Mouse (Mus musculus) layer of hippocampus, adult 2 months (tissue): ENCODE measurements at regions not wholly inside any gene's neighbourhood (a gene's known extent, or its start where the extent isn't known, plus 50 kb on each side); places are given as distances from the start of the nearest gene placed in this dataset.

Source experiments
- DNase-seq, 2 experiments: peaks; one replicate each; pipeline ENCODE4 v3.0.0; 2022; ENCODE audit warnings: low spot score in 2 of 2
- H3K27ac ChIP-seq: fragments of 200-600 bp; 2 replicates; pipeline ENCODE4 v1.8.1; 2022
- H3K4me3 ChIP-seq: fragments of 200-600 bp; 2 replicates; pipeline ENCODE4 v1.8.1; 2022; ENCODE audit warnings: mild to moderate bottlenecking
- CTCF ChIP-seq: fragments of 200-600 bp; conservative IDR thresholded peaks from 2 replicates; pipeline ENCODE4 v1.8.1; 2022; ENCODE audit warnings: antibody characterized with exemption, mild to moderate bottlenecking, moderate library complexity

DNA sequence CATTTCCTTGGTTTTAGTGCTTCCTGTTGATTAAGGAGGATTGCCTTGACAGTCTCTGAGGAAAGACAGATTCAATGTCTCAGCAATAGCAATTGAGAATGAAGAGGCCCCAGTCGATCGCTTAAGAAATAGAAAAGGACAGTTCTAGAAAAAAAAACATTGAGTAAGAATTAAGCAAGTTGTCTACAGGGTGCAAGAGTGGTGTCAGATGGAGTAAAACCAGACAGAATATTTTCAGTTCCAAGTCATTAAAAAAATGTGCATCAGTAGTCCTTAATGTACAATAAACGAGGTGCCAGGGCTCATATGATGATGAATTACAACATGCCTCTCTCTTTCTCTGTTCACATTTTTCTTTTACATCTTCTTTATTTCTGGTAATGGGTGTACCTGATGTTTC, 248.5 kb upstream of the Cdh11 start:
- Histone ChIP-seq H3K27ac (no peak overlapping the region), H3K4me3 (no peak overlapping the region)
- no peak for DNase-seq
- no peak for TF ChIP-seq CTCF

DNA sequence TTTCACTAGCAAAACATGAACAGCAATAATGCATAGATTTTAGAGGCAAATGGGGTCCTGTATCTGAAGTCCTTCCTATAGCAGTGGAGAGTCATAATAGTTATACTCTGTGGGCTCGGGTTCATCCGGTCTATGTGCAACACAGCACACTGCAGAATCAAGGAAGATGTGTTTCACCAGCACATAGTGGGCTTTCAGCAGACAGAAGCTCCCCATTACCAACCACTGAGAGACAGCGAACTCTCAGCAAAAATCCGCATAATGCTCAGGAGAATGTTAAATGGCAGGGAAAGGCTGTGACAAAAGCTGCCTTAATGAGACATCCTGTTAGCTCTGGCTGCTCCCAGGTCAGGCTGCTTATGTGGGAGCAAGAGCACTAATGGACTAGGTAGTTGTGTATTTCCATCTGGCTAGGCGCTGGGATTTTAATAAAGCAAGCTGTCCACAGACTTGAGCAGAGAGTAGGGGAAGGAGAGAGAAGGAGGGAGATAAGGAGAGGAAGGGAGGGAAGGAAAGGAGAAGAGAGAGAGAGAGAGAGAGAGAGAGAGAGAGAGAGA, 286.7 kb upstream of the Cdh11 start:
- no peak for TF ChIP-seq CTCF
- no peak for DNase-seq
- Histone ChIP-seq H3K4me3 (no peak overlapping the region), H3K27ac (no peak overlapping the region)

DNA sequence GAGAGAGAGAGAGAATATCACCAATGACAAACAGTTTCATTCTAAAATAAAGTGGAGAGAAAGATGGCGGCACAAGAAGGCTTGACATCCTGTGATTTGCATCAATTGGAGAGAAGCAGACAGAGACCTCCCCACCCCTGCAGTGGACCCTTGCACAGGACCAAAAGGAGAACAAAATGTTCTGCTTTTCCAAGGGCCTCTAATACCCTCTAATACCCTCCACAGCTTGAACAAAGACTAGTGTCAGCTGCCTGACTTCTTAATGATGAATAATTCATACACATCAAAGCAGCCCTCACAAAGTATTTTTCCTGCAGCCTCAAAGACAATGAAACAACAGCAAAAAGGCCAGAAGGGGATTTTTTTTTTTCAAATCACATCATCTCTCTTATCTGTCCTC, 287.2 kb upstream of the Cdh11 start:
- no peak for TF ChIP-seq CTCF
- no peak for DNase-seq
- Histone ChIP-seq H3K27ac (no peak overlapping the region), H3K4me3 (no peak overlapping the region)

DNA sequence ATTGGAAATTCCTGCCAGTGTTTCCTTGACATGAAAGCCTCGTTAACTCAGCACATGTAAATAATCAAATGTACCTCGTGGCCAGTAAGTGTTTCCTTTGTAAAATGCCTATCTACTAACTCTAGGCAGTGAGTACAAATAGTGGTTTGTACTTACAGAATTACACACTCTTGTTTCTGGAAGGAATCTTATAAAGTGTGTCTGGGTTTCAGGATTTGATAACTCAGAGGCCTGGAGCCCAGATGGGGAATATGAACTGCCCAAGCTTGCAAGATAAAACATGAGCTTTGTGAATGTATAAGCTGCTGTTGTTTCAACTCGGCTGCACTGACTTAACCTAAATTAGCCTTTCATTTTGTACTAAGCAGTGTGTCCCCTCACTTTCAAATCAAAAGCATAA, 293.1 kb upstream of the Cdh11 start:
- DNase-seq: no peak
- Histone ChIP-seq H3K4me3 (no peak overlapping the region), H3K27ac (no peak overlapping the region)
- TF ChIP-seq CTCF: no peak

DNA sequence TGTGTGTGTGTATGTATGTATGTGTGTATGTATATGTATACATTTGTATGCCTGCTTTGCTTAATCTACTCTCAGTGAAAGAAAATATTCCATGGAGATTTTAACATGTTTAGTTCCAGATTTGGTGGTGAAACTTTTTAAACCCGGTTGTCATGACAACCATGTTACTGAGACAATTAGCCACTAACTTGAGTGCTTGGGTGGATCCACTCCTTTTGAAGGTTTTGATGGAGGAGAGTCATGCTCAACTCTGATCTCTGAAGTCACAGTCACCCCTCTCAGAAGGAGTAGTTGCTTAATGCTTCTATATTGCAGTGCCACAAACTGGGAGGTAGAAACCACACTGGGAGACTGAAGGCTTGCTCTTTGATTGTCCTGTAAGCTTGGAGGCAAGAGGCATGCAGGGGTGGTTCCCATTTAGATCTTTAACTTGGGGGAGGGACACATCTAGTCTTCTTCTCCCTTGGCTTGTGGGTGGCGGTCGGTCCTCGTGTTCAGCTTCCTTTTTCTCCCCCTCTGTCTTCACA, 301.6 kb upstream of the Cdh11 start:
- H3K27ac ChIP-seq: no peak overlapping the region
- no peak for DNase-seq
- H3K4me3 ChIP-seq: no peak overlapping the region
- no peak for TF ChIP-seq CTCF

DNA sequence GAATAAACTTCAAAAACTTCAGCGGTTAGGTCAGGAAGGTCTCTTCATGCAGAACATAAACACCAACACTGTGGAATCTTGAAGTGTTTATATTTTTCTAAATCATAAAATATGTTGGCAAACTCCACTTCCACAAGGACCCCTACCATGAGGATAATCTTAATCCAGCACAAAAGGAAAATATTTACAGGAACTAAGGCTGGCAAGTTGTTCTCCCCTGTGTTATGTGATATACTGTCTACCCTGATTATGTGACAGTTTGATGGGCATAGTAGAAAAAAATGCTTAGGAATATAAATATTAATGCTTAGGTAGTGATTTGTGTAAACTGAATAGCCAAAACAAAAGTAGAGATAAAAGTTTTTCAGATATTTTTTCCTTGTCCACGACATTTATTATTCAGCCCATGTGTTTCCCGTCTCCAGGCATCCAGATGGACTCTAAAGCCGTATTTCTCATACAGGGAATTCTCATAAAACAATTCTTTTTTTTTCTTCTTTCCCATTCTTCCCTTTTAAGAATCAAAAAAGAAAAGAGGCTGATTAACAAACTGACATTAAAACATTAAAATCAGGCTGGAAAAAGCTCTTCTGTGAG, 311.2 kb upstream of the Cdh11 start:
- DNase-seq: no peak
- Histone ChIP-seq H3K4me3 (no peak overlapping the region), H3K27ac (no peak overlapping the region)
- TF ChIP-seq CTCF: no peak

DNA sequence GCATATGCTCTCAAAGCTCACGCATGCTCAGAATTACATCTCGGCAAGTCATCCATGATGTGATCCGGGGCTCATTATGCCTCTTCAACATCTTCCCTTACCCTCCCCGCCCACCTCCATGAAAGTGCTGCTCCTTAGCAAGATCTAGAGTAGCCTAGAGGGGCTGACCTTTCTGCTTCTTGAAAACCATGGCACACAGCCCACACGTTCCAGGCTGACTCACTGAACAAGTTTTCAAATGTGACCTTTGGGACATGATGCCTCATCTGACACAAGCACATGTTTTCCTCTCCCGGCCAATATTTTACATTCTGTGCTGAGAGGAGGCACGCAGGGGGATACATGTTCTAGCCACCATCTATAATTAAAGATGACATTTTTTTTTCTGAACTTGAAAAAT, 340.1 kb upstream of the Cdh11 start:
- Histone ChIP-seq H3K27ac (no peak overlapping the region), H3K4me3 (no peak overlapping the region)
- TF ChIP-seq CTCF: no peak
- no peak for DNase-seq

DNA sequence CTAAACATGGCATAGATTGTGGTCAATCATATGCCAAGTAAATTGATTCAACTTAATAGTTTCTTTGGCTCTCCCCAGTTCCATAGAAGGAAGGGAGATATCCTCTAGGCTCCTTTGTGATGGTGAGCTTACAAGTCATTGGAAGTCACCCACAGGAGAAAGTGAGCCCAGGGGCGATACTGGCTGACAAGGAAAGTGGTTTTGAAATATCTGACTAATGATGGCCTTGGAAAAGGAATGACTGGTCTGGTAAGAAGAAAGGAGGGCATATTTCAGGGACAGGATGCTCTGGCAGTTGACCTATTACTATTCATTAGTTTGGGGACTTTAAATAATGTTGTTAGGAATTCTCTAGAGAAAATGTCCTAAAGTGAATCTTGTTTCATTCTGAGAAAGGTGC, 352.7 kb upstream of the Cdh11 start:
- no peak overlapping the region for H3K4me3 ChIP-seq
- no peak for DNase-seq
- H3K27ac ChIP-seq: no peak overlapping the region
- TF ChIP-seq CTCF: no peak

DNA sequence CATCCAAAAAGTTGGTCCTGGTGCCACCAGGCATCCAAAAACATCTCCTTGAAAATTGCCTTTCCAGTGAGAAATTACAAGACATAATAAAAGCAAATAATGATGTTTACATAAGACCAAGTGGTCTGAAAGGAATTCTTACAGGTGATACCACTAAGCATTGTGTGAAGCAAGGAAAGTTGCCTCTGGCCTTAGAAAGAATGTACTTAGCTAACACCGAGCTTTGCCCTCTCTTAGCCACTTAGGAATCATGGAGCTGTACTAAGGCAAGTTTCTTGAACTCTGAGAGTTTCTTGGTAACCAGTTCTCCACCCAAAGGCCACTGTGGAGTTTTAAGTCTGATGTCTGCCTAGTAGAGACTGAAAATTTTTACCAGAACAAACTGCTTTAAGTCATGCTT, 359.4 kb upstream of the Cdh11 start:
- TF ChIP-seq CTCF: no peak
- no peak overlapping the region for H3K27ac ChIP-seq
- DNase-seq: no peak
- H3K4me3 ChIP-seq: no peak overlapping the region

DNA sequence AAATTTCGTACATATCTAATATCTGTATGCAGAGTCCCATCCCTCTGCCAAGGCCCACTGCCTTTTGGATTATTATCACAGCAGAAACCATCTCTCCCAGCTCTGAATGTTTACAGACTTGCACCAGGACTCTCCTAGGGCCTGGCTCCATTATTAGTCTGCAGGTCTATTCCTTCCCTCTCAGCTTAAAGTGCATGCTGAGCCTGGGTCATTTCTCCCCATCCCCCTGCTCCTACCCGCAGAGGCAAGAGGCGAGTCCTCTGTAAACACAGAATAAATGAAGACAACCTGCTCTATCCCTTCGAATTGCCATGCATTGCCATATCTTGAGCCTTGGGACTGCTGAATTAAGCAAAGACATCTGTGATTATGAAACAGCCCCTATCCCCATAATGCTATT, 362.6 kb upstream of the Cdh11 start:
- no peak for DNase-seq
- Histone ChIP-seq H3K4me3 (no peak overlapping the region), H3K27ac (no peak overlapping the region)
- no peak for TF ChIP-seq CTCF

DNA sequence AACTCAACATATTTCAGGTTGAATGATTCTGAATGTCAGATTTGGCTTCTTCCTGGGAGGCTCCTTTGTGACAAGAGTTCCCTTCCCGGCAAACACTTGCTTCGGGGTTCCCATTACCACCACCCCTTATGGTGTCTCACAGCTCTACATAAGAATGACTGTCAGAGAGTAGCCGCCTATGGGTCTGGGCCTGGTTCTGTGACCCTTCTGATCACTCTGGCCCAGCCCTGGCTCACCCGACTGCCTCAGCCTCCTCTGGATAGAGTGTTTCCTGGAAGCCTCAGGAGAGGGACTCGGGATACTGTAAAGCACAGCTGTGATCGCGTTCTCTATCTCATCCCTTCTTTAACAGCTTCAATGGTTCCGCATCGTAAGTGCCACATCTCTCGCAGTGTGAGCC, 363.0 kb upstream of the Cdh11 start:
- DNase-seq: no peak
- Histone ChIP-seq H3K27ac (no peak overlapping the region), H3K4me3 (no peak overlapping the region)
- no peak for TF ChIP-seq CTCF

DNA sequence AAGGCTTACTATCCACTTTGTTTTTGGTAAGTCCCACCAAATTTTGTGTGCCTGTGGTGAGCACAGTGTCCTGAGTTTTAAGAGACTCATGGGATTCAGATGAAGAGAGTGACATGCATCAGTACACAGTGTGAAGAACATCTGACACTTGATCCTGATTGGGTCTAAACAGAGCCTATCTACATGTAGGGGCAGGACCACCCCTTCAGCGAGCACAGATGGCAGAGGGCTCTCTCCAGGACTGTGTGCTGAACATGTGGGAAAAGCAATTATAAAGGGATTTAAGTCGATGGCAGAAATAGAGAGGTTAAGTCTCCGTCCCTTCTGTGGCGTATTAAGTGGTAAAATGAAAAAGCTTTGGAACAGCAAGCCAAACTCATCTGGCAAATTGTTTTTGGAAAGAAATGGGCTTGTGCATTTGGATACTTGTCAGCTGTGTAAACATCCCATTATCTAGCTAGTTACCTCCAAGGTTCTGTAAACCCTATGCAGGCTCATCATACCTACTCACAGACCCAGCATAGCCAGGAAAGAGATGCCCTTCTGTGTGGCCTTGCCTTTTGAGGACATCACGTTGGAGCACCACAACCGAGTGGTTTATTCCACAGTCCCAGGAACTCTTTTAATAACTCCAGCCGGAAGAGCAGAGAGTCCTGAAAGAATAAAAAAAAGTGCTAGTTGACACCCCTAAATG, 381.3 kb upstream of the Cdh11 start:
- no peak for TF ChIP-seq CTCF
- Histone ChIP-seq H3K4me3 (no peak overlapping the region), H3K27ac (no peak overlapping the region)
- no peak for DNase-seq

DNA sequence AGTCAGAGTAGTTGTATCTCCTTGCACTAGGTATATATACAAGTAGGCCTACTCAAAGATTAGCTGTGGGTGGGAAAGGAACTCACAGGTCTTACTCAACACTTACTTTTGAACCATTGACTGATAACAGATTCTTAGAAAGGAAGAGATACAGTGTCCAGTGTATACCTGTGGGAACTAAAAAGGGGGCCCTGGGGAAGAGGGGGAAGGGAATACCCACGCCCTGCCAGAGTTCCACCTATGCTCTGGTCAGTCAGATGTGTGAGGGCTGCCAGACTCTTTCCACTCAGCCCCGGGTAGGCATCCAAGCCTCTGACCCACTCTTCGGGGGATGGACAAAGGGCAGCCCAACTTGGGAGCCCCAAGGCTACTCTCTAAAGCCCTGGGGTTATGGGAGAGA, 387.9 kb upstream of the Cdh11 start:
- no peak for TF ChIP-seq CTCF
- no peak overlapping the region for H3K27ac ChIP-seq
- H3K4me3 ChIP-seq: no peak overlapping the region

More for the DNA sequence above, 387.9 kb upstream of the Cdh11 start:
- no peak for DNase-seq
